Mouse (Mus musculus) lung, adult 18-20 months (tissue): ENCODE measurements at regions not wholly inside any gene's neighbourhood (a gene's known extent, or its start where the extent isn't known, plus 50 kb on each side); places are given as distances from the start of the nearest gene placed in this dataset.

ENCODE experiments used
- DNase-seq, 2 experiments: peaks; one replicate each; pipeline ENCODE4 v3.0.0; 2022; ENCODE audit warnings: mixed read lengths in 2 of 2

DNA sequence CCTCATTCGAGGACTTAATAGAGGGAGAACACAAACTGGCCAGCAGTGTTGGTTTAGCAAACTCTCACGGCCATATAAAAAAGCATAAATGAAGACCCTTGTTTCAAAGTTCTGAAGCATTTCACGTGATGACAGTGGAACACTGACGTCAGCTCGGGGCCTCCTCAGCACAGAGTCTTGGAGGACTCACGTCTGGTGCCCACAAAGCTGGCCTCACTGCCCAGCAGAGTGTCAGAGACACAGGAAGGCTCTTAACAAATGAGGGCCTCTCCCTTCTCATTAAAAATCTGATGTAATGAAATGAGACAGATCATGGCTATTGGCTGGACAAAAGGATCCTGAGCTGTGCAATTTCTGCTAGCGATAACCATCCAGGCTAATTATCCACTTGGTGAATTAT is 330.6 kb downstream of the Wdr11 start:
- DNase-seq = no peak

DNA sequence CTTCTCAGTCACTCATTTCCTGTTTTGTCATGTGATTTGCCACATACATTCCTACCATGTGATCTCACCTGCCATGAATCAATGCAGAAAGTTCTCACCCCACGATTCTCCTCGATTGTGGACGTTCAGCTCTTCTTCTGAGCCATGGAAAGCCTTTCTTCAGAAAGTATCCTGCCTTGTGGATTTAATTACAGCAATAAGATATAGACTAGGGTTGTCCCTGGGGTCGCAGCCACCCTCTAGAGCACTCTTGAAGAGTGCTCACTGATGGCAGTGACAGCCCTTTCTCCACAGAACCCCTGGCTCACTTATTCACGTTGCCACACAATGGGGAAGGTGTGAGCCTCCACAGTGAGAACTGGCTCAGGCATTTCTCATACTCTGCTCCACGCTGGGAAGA is 345.1 kb downstream of the Wdr11 start:
- DNase-seq = no peak

- DNase-seq = no peak
These were observed 346.1 kb downstream of the Wdr11 start for GRCm38 (mm10) chr7:129937715-129938114.

DNA sequence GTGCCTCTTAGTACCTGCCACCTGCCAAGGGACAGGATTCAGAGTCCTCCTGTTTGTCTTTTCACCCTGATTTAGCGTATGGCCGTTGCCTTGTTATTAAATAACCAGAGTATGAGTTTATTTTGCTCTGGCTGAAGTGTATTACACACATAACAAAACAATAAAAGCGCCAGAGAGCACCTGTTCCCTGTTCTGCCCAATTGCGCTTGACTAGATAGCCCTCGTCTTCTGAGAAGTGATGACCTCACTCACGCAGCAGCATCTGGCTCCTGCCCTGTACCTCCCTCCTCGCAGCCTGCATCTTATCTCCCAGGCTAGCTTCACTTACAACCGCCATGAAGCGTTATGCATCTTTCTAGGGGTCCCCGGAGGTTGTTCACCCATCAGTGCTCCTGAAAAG is 346.5 kb downstream of the Wdr11 start:
- DNase-seq = no peak

DNA sequence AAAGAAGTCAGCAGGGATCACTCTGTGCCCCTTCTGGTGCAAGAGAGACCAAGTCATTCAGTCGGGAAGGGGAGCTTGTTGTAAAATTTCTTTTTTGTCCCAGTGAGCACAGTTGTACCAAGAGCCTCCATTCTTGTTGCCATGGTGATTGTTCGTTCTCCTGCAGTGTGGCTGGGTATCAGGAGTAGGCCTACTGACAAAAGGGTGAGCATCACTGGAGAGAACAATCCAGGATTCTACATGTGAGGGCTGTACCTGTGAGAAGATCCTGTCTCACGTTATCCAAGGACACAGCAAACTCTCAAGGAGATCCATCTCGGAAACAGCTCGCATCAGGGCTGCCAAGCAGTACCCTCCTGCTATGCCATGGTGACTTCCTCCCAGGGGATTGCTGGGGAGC is 347.6 kb downstream of the Wdr11 start:
- no peak for DNase-seq

DNA sequence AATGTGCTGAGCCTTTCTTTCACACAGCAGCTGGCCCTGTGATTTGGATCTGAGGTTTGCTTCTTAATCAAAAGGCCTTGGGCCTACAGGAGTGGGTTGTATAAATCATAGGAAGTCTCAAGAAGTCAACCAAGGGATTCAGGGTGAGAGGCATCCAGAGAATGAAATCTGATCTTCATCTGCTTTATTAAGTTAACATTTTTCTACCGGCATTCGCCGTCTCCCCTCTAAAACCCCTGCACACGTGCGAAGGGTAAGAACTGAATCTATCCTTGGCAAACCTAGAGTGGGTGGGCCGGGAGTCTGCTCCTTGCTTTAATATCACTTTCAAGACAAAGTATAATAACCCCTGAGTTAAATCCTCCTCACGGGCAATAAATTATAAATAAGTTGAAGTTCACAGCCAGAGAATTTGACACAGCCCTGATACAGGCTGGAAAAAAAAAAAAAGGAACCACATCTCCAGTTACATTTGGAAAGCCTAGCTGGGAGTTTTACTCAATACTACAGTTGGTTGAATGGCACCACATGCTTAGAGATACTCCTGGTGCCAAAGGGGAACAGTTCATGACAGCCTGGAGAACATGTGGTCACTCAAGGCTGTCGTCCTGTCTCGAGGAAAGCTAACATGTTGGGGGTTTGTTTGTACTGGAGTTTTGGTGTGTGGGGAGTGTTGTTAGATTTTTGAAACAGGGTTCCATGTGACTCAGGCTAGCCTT is 349.8 kb downstream of the Wdr11 start:
- no peak for DNase-seq

DNA sequence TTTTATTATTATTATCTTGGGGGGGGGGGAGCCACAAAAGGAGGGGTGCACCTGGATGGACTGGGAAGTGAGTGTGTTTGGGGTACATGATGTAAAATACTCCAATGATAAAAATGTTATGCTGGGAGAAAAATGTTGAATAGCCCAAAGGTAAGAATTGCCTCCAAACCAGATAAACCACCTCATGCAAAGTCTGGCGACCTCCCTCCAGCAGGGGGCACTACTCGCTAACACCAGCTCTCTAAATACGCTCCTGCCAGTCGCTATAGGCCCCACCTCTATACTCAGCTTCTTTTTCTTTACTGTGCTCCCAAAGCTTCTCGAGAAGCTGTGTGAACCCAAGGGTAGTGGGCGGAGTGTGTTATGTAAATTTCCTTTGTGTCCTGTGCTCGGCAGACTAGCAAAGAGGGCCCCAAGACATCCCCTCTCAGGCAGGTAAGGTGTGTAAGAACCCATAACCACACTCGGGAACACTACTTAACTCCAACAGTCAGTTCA is 357.0 kb downstream of the Wdr11 start:
- no peak for DNase-seq

GRCm38 (mm10) chr7:129950456-129950855 is 358.8 kb downstream of the Wdr11 start:
- DNase-seq = no peak

DNA sequence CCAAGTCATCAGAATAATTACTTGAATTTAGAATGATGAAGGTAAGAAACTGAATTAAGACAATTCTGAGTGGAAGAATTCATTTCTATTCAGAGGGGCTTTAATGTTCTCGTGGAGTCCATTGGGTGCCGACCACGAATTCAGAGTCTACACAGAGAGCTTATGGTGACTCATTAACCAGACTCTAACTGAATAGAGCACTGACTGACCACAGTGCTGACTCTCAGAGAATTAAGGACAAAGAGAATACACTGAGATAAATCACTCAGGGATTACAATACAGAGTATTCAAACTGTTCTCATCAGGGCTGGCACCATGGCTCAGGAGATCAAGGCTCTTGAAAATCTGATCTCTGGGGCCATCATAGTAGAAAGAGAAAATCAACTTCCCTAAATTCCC is 366.7 kb downstream of the Wdr11 start:
- DNase-seq = no peak

GRCm38 (mm10) chr7:129962575-129962974 is 370.9 kb downstream of the Wdr11 start:
- no peak for DNase-seq

DNA sequence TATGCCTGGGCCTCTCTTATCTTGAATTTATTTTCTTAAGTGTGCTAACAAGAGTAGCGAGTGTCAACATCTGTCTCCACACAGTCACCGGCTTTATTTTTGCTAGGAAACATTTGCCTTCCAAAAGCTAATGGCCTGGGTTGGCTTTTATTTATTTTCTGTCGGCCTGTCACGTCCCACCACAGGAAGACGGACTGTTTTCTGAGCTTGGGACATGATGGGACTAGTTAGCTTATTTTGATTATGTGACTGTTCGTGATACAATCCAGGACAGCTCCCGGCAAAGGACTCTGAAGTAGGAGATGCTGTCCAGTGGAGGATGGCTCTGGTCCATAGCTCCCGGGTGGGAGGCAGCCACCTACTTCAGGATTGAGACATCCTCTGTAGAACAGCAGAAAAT is 372.5 kb downstream of the Wdr11 start:
- peak in 1 of 2 experiments; percentile 30 for DNase-seq

GRCm38 (mm10) chr7:129965281-129966051 is 373.8 kb downstream of the Wdr11 start:
- peak in 1 of 2 experiments; percentile 33 for DNase-seq

DNA sequence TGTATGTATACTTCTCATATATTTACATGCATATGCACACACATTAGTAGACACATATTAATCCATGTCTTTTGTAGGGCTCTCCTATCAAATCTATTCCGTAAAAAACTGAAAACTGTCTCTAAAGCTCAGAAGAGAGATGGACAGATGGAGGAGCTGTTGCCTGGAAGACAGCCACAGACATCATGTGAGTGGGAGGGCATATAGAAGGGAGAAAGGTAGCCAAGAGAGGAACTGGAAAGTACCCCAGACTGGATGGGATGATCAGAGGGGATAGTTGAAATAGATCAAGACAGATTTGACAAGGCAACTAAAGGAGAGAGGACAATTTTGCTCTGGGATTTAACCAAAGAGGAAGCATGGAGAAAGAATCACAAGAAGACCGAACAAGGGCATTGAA is 375.1 kb downstream of the Wdr11 start:
- no peak for DNase-seq

DNA sequence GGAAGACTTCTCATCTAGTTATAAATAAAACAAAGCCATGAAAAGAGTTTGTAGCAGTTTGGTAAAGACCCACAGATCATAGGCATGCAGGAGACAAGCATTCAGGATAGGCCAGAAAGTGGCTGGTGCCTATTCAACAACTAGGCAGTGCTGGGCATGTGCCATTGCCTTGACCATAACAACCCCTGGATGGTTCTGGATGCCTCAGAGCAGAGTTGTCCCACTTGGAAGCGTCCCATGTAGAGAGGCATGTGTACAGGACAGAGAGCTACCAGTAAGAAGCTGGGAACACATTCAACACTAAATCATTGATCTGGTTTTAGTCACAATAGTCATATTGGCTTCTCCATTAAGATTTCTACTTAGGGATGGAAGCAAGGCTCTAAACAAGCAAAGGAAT is 378.5 kb downstream of the Wdr11 start:
- no peak for DNase-seq

- DNase-seq = no peak
These were observed 382.5 kb downstream of the Wdr11 start for GRCm38 (mm10) chr7:129974206-129974605.

GRCm38 (mm10) chr7:129974837-129975236 is 383.2 kb downstream of the Wdr11 start:
- no peak for DNase-seq

DNA sequence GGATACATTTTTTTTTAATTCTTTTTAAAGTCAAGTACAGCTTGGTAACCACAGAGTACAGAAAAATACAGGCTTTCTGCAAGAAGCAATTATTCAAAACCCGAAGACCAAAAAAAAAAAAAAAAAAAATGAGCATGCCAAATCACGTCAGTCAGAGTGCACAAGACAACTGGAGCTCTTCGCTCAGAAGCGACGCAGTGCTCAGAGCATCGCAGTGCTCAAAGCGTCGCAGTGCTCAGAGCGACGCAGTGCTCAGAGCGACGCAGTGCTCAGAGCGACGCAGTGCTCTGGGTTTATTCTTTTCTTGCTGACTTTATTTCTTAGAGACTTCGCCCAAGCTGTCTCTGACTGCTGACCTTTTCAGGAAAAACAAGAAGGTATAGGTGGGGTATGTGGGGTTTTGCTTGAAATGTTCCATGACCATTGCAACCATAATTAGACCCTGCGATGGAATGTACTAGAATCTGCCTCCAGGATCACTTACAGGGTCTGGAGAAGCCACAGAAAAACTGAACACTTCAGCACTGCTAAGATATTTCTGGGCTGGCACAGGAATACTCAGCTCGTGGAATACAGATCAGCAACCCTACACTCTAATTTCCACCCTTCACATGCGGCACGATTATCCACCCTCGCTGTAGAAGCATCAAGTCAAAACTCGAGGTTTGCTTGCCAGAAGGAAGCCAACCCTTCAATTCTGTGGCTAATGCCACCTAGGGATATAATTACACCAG is 384.3 kb downstream of the Wdr11 start:
- no peak for DNase-seq

DNA sequence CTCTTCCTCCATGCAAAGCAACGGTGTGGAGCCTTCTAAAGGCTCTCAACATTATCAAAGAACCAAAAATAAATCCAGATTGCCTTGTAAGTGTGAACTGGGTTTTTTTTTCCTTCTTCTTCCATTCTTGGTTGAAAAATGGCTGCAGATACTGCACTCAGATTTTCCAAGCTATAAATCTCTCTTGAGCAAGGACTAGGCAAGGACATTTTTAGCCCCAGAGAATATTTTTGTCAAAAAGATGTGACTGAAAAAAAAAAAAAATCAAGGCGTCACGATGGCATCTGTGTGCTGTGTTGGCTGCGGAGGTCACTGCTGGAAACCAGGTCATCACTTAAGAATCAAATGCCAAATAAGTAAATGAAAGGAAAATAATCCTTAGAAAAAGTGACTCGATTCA is 386.9 kb downstream of the Wdr11 start:
- DNase-seq = no peak

DNA sequence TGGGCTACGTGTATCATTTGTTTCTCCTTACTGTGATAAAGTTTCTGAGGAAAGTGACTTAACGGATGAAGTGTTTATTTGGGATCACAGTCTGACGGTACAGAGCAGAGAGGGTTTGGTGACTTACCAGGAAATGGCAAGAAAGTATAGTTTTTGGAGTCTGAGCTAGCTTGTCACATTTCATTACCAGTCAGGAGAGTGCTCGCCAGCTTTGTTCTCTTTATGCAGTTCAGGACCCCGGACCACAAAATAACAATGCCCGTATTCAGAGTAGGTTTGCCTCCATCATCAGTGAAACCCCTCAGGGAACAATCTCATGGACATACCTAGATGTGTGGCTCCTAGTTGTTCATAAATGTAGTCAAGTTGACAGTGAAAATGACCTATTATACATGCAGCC is 387.7 kb downstream of the Wdr11 start:
- no peak for DNase-seq

- DNase-seq = no peak
These were observed 388.8 kb downstream of the Wdr11 start for GRCm38 (mm10) chr7:129980501-129980900.

- DNase-seq = peak; percentile 26 to 33
These were observed 390.7 kb downstream of the Wdr11 start for GRCm38 (mm10) chr7:129982411-129982810.

GRCm38 (mm10) chr7:129983601-129984120 is 392.0 kb downstream of the Wdr11 start:
- no peak for DNase-seq

- DNase-seq = peak; percentile 67 to 76
These were observed 392.7 kb downstream of the Wdr11 start for GRCm38 (mm10) chr7:129984367-129984766.
